Mouse (Mus musculus): Measurements from ENCODE around the gene Lingo4.

Gene Lingo4

DNA sequence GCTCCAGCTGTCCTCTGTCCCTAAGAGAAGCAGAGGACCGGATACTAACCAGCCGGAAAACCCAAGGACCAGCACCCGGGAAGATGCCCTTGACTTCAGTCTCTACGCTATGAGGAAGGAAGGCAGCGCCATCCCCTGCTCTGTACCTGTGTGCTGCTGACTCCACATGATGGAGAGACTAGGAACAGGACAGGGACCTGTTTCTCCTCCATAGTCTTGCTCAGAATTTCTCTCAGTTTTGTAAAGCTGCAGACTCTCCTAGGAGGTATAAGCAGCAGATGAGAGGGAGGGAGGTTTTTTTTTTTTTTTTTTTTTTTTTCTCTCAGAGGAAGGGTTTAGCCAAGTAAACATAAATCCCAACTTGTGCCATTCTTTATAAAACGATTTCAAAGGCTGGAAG lies at the start of gene Lingo4:
Gene Lingo4, plus strand, starts transcription at position 301 of the 400 bp plus-strand sequence.
- DNase-seq, result peak in 1 of 2 experiments; percentile 14

DNA sequence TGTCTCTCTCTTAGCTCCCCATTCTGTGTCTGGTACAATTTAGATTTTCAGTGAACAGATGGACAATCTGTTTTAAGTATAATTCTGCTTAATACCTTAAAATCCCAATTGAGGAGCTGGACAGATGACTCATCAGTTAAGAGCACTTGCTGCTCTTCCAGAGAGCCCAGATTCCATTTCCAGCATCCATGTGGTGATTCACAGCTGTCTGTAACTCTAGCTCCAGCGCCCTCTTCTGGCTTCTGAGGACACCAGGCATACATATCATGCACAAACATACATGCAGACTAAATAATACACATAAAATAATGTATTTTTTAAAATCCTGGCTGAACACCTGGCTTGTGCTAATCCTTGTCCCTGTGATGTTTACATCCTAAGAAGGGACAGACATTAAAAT lies 37.5 kb upstream of the Lingo4 start:
- DNase-seq, result no peak

DNA sequence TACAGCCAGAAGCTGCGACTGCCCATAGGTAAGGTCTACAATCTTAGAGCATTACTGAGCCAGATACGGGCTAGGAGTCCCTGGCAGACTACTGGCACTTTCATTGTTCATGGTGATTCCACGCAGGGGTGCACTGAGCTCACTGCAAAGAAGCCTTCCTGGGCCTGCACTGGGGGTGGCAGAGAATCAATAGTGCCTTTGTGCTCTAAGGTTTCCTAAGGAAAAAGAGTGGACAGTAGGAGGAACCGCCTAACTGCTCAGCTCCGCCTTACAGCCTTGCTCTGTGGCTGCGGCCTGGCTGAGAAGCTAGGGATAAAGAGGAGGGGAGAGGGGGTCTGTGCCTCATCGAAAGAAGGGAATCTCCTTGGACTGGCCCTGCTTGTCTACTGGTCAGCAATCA lies 36.2 kb upstream of the Lingo4 start, which contains the start of gene C2cd4d:
Gene C2cd4d, plus strand, starts transcription at position 301 of the 400 bp plus-strand sequence.
- no peak for DNase-seq

DNA sequence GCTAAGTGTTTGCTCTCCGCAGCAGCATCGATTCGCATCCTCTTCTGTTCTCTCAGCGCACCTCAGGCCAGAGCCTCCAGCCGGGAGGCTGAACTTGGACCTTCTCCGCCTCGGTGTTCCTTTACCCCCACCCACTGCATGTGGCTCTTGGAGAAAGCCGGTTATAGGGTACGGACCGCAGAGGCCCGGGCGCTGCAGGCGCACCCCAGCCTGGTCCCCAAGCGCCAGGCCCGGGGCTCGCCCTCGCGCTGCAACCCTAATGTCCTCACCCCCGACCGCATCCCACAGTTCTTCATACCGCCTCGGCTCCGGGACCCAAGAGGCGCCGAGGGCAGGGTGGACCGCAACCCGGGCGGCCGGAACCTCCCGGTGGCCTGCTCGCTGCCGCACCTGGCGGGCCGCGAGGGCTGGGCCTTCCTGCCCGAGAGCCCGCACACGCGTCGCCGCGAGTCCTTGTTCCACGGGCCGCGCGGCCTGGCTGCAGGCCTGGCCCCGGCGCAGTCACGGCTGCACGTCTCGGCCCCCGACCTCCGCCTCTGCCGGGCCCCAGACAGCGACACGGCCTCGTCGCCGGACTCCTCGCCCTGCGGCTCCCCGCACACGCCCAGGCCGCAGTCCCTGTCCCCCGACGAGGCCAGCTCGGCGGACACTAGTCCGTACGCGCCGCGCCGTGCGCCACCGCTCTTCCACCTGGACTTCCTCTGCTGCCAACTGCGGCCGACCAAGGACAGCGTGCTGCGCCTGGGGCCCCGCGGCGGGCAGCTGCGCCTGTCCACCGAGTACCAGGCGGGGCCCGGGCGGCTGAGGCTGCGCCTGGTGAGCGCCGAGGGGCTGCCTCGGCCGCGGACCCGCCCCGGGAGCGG lies 34.8 kb upstream of the Lingo4 start:
- DNase-seq, result no peak

DNA sequence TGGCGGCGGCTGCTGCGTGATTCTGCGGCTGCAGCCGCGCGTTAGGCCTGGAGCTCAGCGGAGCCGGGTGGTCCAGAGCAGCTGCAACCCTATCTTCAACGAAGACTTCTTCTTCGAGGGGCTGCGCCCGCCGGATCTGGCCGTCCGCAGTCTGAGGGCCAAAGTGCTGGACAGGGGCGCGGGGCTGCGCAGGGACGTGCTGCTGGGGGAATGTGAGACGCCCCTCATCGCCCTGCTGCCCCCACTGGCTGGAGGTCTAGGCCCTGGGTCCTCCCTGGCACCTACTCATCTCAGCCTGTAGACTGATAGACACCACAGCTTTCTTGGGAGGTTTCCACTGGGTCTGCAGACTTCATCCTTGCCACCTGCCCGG lies 34.2 kb upstream of the Lingo4 start:
- DNase-seq, result no peak

DNA sequence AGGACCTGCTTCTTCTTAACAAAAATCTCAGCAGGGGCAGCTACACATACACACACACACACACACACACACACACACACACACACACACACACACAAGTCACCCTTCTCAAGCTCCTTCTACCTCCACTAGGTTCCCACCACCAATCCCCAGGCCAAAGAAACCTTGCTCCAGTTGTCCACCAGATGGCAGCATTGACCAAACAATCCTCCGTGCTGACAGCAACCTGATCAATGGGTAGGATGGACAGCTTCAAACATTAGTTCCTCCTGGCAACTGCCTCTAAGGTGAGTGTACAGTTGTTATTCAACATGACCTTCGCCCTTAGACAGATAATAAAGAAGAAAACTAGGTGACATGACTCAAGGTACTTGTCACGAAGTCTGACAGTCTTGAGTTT lies 31.6 kb upstream of the Lingo4 start:
- DNase-seq, result peak in 1 of 2 experiments; percentile 67

DNA sequence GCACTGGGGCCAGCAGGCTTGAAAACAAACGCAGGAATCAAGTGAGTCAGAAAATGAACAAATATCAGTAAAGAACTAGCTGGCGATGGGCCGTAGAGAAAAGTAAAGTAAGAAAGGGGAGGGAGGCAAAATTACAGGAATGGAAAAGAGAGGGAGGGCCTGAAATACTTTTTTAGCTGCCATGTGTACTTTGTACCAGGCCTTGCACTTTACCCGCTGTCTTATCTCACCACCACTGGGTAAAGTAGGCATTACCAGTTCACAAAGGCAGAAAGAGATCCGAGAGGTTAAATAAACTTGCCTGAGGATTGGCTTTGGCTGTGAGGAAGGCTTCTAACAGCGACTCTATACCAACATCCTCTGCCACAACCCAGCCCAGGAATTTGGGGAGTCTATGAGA lies 30.8 kb upstream of the Lingo4 start:
- no peak for DNase-seq

DNA sequence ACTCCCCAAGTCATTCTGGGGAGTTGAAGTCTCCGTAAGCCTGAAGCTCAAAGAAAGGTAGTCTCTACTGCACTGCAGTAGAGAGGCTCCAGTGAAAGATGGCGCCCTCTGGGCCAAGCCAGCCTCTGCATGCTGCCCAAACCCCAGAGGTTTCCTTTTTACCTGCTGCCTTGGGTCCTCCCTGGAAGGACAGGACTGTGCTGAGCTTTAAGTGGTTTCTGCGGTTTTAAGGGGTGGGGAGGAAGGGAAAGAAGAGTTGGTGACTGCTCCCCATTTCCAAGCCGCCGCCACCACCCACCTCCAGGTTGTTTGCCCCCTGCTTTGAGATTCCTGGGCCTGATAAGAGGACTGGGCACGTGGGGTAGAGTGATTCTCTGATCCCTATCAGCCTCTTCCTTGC lies 29.7 kb upstream of the Lingo4 start:
- no peak for DNase-seq

DNA sequence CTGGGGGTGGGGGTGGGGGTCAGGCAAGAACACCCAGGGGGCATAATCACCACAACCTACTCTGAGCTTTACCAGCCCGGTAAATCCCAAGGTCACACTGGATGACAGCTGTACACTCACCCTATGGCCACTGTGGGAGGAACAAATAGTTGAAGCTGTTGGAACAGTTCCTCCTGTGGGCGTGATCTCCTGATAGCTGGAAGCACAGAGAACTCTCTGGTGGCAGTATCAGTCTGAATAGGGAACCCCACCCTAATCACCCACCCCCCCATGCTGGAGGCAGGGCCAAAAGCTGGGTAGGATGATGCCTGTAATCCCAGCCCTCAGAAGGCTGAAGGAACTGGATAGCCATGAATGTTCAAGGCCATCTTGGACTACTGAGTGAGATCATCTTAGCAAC lies 28.6 kb upstream of the Lingo4 start:
- DNase-seq, result no peak

DNA sequence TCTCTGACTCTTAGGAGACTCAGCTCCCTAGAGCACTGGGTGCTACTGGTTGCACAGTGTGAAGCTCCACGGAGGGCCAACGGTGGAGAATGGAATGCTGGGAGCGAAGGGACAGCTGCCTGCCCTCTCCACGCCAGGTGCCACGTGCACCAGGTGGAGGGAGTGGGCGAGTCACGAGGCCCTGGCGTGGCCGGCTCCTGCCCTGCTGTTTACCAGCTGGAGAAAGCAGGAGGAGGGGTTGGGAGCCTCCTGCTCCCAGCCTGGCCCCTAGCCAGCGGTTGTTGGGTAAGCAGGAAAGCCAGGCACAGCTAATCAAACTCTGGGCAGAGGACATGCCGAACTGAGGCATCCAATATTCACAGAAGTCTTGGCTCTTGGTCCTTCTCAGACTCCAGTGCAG lies 26.7 kb upstream of the Lingo4 start:
- DNase-seq, result peak in 1 of 2 experiments; percentile 21

DNA sequence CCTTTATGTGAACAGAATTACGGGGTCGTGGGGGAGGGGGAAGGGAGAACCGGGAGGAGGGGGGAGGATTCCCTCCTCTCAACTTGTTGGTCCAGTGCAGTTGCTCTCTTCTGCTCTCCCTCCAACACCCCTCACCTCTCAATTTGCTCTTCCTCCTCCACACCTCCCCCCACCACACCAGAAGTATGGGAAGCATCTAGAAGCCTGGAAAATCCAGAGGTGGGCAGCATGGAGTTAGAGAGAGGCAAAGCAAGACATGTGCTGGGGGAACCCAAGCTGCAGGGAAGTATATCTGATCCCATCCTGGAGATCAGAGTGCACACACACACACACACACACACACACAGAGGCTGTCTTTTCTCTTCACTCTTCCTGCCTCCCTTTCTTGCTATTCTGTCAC lies 26.3 kb upstream of the Lingo4 start:
- no peak for DNase-seq

DNA sequence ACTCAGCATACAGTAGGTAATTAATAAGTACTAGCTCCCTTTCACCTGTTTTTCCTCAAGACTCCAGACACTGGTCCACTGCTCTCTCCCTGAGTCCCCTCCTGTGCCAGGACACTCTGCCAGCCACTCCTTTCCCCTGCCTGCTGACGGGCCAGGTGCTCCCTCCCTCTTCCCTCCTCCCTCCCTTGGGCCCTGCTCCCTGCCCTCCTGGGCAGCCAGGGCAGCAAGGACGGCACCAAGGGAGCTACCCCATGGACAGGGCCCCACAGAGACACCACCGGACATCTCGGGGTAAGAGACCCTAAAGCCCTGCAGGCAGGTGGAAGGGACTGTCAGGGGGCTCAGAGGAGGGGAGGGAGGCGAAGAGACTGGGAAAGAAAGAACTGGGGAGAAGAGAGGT lies 25.7 kb upstream of the Lingo4 start, which contains the start of gene Rorc:
Gene Rorc, plus strand, starts transcription at position 154 of the 400 bp plus-strand sequence.
- no peak for DNase-seq

DNA sequence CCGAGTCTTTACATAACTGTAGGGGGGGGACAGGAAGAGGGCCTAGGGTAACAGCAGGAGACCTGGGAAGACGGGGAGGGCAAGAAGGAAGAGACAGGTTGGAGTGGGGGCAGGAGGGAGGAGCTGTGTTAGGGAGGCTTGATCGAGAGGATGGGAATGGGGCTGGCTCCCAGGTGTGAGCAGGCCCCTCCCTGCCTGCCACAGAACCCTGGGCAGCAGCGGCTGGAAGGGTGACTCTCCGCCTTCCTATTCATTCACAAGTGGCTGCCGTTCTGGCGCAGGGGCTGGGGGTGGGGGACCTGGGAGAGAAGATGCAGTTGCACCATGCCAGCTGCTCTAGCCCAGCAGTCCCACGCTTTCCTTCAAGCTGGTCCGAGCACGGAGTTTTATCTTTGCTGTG lies 25.2 kb upstream of the Lingo4 start:
- peak in 1 of 2 experiments; percentile 27 for DNase-seq

DNA sequence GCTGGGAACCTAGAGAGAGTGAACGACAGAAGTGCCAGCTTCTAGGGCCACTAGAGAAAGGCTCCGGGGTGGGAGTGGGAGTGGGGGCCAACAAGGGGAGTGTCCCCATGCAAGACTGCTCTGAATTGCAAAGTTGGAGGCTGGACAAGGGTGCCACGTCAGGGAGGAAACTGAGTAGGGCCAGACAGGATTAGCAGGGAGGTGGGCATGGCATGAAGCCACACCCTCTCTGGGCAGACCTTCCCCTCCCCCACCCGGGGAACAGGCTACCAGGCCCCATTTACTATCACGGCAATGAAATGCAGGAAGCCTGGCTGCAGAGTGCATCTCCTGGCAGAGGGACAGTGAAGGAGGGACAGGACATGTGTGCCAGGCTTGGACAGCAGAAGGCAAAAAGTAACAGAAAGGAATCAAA lies 24.7 kb upstream of the Lingo4 start:
- peak in 1 of 2 experiments; percentile 34 for DNase-seq

DNA sequence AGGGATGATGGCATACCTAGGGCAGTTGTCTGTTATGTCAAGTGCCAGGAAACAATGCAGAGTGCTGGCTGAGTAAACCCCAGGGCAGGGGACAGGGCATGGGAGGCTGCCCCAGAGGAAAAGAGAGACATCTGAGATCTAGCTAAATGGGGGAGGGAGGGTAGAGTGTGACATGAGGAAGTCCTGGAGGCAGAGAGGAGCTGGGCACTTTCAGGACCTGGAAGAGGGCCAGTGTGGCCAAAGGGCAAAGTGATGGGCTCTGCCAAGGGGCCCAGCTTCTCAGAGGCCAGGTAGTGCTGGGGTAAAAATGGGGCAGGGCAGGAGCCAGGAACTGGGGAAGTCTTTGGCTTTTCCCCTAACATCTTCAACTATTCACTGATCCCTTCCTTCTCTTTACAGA lies 23.7 kb upstream of the Lingo4 start:
- peak in 1 of 2 experiments; percentile 8 for DNase-seq

DNA sequence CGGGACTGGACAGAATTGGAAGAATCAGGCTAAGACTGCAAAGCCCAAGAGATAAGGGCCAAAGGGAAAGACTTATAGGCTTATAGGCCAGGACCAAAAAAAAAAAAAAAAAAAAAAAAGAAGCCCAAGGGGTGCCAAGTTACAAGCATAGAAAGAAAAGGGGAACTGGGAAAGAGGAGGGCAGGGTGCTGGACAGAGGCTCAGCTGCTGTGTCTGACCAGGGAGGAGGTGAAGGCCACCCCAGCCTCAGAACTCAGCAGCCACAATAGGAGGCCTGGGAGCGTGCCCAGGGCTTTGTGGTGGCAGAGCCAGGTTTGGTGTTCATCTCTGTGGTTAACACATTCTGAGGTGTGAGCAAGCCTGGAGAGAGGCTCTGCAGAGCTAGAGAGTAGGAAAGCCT lies 23.2 kb upstream of the Lingo4 start:
- DNase-seq, result peak in 1 of 2 experiments; percentile 20

DNA sequence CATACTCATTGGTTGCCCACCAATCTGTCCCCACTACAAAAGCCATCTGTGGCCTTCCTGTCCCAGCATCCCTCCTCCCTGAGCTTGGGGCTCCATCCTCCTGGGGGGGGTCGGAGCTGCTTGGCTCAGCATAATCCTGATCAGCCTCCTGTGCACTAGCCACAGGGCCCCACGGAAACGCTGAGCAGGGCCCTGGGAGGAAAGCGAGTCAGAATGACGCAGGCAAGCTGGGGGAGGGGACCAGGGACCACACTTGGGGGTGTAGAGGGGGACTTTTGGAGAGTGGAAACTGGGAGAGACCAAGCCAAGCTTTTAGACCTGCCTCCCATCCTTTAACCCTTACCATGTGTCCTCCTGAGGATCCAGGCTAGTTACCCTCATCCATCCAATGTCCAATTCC lies 22.5 kb upstream of the Lingo4 start:
- DNase-seq, result peak; percentile 64 to 77

DNA sequence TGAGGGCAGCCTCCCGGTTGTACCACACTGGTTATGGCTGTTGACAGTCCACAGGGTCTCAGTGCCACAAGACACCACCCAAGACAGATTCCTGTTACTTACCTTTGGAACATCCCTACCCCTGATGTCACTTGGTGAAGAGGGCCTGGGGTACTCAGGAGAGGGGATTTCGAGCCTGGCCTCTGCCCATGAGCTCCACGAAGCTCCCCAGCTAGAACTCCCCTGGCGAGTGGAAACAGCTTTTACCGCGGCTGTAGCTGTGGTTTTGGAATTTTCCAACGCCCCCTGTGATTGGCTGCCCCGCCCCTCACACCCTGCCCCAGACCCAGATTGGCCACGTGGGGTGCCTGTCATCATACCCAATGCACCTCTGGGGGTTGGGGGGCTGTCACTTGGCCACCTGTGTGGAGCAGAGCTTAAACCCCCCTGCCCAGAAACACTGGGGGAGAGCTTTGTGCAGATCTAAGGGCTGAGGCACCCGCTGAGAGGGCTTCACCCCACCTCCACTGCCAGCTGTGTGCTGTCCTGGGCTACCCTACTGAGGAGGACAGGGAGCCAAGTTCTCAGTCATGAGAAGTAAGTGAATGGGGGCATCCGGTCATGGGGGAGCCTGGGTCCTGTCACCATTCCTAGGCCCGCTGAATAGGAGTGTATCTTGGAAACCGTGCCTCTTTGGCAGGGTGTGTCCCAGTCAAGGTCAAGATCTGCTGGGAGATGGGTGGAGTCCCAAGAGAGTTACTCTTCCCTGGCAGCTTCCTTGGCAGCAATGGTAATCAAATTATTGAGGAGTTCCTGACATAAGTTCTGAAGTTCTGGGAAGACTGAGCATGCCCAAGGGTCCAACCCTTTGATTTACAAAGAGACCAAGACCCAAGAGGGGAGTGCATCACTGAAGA lies 21.0 kb upstream of the Lingo4 start:
- DNase-seq, result peak; percentile 93 to 97

DNA sequence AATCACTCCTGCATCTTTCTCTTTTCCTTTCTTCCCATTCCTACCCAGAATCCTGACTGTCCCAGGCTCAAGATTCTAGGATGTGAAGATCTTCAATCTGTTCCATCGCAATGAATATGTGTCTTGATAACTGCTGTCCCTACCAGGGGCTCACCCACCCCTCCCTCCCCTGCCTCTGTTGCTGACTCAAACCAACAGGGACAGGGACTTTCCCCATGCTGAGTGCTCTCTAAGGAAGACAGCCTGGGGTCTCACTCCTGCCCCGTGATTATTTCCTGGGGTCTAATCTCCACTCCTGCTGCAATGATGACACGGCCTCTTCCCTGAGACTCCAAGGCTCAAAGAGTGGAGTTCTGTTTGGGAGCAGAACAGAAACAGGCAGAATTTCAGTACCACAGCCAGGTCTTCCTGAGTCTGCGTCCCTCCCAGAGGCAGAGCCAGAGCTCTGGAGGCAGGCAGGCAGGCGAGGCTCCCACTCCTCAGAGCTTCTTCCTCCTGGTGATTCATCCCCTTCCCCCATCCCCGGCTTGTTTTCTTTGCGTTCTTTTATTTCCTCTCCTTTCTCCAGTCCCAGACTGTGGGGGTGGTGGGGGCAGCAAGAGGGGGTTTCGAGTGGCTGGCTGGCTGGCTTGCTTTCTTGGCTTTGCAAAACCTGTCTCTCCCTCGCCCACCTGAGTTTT lies 18.3 kb upstream of the Lingo4 start:
- no peak for DNase-seq

DNA sequence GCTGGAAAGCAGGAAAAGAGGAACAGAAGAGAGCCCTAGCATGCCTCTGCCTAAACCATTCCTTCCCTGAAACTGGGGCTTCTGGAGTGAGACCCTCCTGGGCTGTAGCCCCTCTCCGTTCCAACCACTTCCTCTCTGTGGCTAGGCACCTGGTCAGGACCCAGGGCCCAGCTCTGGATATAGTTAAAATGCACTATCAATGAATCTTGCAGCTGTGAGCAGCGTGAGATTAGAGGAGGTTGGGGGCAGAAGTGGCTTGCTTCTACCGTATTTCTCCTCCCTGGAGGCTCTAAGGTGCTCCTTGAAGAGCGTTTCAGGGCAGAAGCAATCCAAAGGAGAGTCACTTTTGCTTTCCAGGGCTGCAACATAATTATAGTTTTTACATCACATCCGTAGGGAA lies 16.0 kb upstream of the Lingo4 start:
- peak in 1 of 2 experiments; percentile 70 for DNase-seq

DNA sequence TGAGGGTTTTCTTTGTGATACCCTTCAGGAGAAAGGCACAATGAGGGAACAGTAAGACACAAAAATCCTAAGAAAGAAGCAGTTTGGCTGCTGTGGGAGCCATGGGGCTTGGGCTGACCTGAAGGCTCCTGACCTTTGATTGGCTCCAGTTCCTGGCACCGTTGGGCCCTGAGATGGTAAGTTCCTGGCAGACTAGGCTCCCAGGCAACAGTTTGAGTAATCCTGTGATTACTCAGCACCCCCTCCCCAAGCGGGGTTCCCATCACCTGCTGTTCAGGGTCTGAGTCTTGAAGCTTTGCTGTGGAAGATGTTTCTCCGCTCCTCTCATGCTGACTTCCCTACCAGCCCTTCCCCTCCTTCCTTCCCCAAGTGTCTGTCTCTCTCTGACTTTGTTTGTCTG lies 14.8 kb upstream of the Lingo4 start:
- no peak for DNase-seq

DNA sequence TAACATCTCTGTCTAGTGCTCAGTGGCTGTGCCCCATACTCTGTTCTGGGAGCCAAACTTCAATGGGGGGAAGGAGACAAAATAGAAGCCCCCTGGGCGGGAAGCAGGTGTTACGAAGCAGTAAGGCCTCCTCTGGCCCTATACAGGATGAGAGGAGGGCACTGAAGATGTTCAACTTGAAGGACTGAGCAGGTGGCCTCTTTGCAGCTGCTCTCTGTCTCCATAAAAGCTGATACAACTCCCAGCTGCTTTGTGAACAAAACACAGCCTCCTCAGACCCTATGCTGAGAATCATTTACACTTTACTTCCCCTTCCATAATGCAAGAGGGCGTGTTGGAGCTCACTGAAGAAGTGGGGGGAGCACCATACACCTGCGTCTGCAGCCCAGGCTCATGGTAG lies 11.6 kb upstream of the Lingo4 start:
- DNase-seq, result peak; percentile 66 to 83

DNA sequence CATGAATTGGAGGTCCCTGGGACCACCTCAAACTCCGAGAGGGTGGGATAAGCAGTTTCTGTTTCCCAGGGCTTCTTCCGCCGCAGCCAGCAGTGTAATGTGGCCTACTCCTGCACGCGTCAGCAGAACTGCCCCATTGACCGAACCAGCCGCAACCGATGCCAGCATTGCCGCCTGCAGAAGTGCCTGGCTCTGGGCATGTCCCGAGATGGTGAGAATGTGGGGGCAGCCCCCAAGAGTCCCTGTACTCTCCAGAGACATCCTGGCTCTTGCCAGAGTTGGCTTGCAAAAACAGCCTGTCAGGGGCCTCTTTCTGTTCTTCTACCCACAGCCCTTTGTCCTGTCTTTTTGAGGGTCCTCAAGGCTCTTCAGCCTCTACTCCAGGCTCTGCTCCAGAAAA lies 10.9 kb upstream of the Lingo4 start:
- DNase-seq, result no peak

Data from thymus, adult 18-20 months (tissue).